Mouse (Mus musculus) left cerebral cortex, postnatal 14 days (tissue): ENCODE measurements at regions not wholly inside any gene's neighbourhood (a gene's known extent, or its start where the extent isn't known, plus 50 kb on each side); places are given as distances from the start of the nearest gene placed in this dataset.
"Not testable (repeated sequence)": the region's sequence is repeated elsewhere in the genome, so short reads cannot be mapped to it uniquely, and the experiment has no call there.

ENCODE experiments used
- DNase-seq, 2 experiments: peaks; one replicate each; pipeline ENCODE4 v3.0.0; 2021 to 2022; ENCODE audit warnings: low spot score in 2 of 2, mixed read lengths in 1 of 2
- intact Hi-C: fragments of 180-260 bp; cut with DNase I; formaldehyde crosslinking; loops from one replicate; pipeline ENCODE4 v1.15.1; 2025

DNA sequence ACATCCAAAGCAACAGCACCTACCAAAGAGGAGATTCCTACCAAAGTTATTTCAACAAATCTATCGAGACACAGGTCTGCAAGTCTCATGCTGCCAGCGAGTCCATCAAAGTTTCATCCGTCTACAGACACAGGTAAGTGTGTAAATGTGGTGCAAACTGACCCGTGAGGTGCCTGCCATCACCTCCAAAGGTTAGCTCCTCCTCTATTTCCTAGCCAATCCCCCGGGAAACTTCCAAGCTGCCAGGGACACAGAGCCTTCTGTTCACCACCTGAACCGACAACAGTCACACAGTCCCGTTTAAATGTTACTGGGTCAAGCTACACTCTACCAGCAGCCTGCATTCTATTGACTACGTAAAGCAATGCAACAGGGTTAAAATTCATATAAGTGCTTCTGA lies 113.5 kb downstream of the Snurf start:
- intact Hi-C loops, DNase-seq: not testable (repeated sequence)

DNA sequence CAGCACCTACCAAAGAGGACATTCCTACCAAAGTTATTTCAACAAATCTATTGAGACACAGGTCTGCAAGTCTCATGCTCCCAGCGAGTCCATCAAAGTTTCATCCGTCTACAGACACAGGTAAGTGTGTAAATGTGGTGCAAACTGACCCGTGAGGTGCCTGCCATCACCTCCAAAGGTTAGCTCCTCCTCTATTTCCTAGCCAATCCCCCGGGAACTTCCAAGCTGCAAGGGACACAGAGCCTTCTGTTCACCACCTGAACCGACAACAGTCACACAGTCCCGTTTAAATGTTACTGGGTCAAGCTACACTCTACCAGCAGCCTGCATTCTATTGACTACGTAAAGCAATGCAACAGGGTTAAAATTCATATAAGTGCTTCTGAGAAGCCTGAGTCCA lies 146.4 kb downstream of the Snurf start:
- intact Hi-C loops, result not testable (repeated sequence)
- peak; percentile 3 to 6 for DNase-seq
